Mouse (Mus musculus): ENCODE measurements around the gene C1qtnf5. TPM values are rescaled to one million over a fixed set of nuclear protein-coding genes. Genes with fewer than 3 reads are reported as not detected.

The C1qtnf5 gene
- polyA plus RNA-seq, 1 experiment from 2014 or later: 5.4 TPM

- Histone ChIP-seq H3K9me3 (ENCODE audit: control insufficient read depth) (no peaks in the 10 kb centered on the region), H3K4me2 (replicated peaks; ENCODE audit: low read depth) (peak overlapping the region; percentile 99), H3K9ac (ENCODE audit: low read depth, low read length) (no peak overlapping the region), H3K4me3 (ENCODE audit: low read depth, low read length) (peak overlapping the region; percentile 47), H3K36me3 (ENCODE audit: control insufficient read depth, insufficient read depth) (no peaks in the 10 kb centered on the region), H3K27ac (ENCODE audit: low read depth, low read length) (peak overlapping the region; percentile 46), H3K4me1 (replicated peaks; ENCODE audit: control insufficient read depth, insufficient read depth, low read length) (peaks cover 13% of the 10 kb centered on the region; the same call in 1 of the 2 replicates), H3K27me3 (replicated peaks; ENCODE audit: control insufficient read depth, insufficient read depth, low read length) (no peaks in the 10 kb centered on the region)
- TF ChIP-seq CTCF (IDR thresholded peaks at IDR 0.05; ENCODE audit: low read depth): no peak
- peak; percentile 46 for ATAC-seq
- 7% methylated on average over 23 of the region's 23 CpGs for WGBS
Measured at GRCm38 (mm10) chr9:44083392-44084121, 23.5 kb upstream of the C1qtnf5 start.

- H3K9ac ChIP-seq (ENCODE audit: low read depth, low read length): 0 out of 2 replicates have a peak overlapping the region, but pooled peaks have one; percentile 65
- no peaks in the 10 kb centered on the region for H3K9me3 ChIP-seq (ENCODE audit: control insufficient read depth)
- peaks cover 11% of the 10 kb centered on the region; the same call in 1 of the 2 replicates for H3K4me1 ChIP-seq (replicated peaks; ENCODE audit: control insufficient read depth, insufficient read depth, low read length)
- ATAC-seq: peak; percentile 48
- peak overlapping the region; percentile 47 for H3K4me3 ChIP-seq (ENCODE audit: low read depth, low read length)
- no peak; the same call in 1 of the 2 replicates for TF ChIP-seq CTCF (IDR thresholded peaks at IDR 0.05; ENCODE audit: low read depth)
- H3K4me2 ChIP-seq (replicated peaks; ENCODE audit: low read depth): peak overlapping the region; percentile 99
- no peaks in the 10 kb centered on the region for H3K27me3 ChIP-seq (replicated peaks; ENCODE audit: control insufficient read depth, insufficient read depth, low read length)
- no peaks in the 10 kb centered on the region for H3K36me3 ChIP-seq (ENCODE audit: control insufficient read depth, insufficient read depth)
- peak overlapping the region; percentile 46 for H3K27ac ChIP-seq (ENCODE audit: low read depth, low read length)
- WGBS: under 1% methylated on average over 14 of the region's 14 CpGs
Measured at GRCm38 (mm10) chr9:44084236-44084635, 22.8 kb upstream of the C1qtnf5 start.

GRCm38 (mm10) chr9:44084659-44085229 lies 22.3 kb upstream of the C1qtnf5 start:
- TF ChIP-seq CTCF (IDR thresholded peaks at IDR 0.05; ENCODE audit: low read depth): no peak; the same call in 1 of the 2 replicates
- Histone ChIP-seq H3K4me2 (replicated peaks; ENCODE audit: low read depth) (peak overlapping the region; percentile 99), H3K9ac (ENCODE audit: low read depth, low read length) (peak overlapping the region; percentile 65), H3K36me3 (ENCODE audit: control insufficient read depth, insufficient read depth) (no peaks in the 10 kb centered on the region), H3K9me3 (ENCODE audit: control insufficient read depth) (no peaks in the 10 kb centered on the region), H3K27me3 (replicated peaks; ENCODE audit: control insufficient read depth, insufficient read depth, low read length) (no peaks in the 10 kb centered on the region), H3K4me3 (ENCODE audit: low read depth, low read length) (peak overlapping the region; percentile 47), H3K27ac (ENCODE audit: low read depth, low read length) (peak overlapping the region; percentile 46; the same call in 1 of the 2 replicates), H3K4me1 (replicated peaks; ENCODE audit: control insufficient read depth, insufficient read depth, low read length) (peaks cover 11% of the 10 kb centered on the region; the same call in 1 of the 2 replicates)
- WGBS: 1% methylated on average over 54 of the region's 62 CpGs
- peak; percentile 70 for ATAC-seq

- 0 out of 2 replicates have a peak overlapping the region, but pooled peaks have one; percentile 46 for H3K27ac ChIP-seq (ENCODE audit: low read depth, low read length)
- H3K27me3 ChIP-seq (replicated peaks; ENCODE audit: control insufficient read depth, insufficient read depth, low read length): no peaks in the 10 kb centered on the region
- H3K9me3 ChIP-seq (ENCODE audit: control insufficient read depth): no peaks in the 10 kb centered on the region
- TF ChIP-seq CTCF (IDR thresholded peaks at IDR 0.05; ENCODE audit: low read depth): no peak
- no peaks in the 10 kb centered on the region for H3K36me3 ChIP-seq (ENCODE audit: control insufficient read depth, insufficient read depth)
- H3K9ac ChIP-seq (ENCODE audit: low read depth, low read length): peak overlapping the region; percentile 65
- peak overlapping the region; percentile 47 for H3K4me3 ChIP-seq (ENCODE audit: low read depth, low read length)
- H3K4me2 ChIP-seq (replicated peaks; ENCODE audit: low read depth): peak overlapping the region; percentile 99
- 7% methylated on average over 10 of the region's 10 CpGs for WGBS
- ATAC-seq: no peak
- peaks cover 11% of the 10 kb centered on the region; the same call in 1 of the 2 replicates for H3K4me1 ChIP-seq (replicated peaks; ENCODE audit: control insufficient read depth, insufficient read depth, low read length)
Measured at GRCm38 (mm10) chr9:44085276-44085675, 21.8 kb upstream of the C1qtnf5 start.

- H3K27me3 ChIP-seq (replicated peaks; ENCODE audit: control insufficient read depth, insufficient read depth, low read length): no peaks in the 10 kb centered on the region
- TF ChIP-seq CTCF (IDR thresholded peaks at IDR 0.05; ENCODE audit: low read depth): no peak
- no peaks in the 10 kb centered on the region for H3K9me3 ChIP-seq (ENCODE audit: control insufficient read depth)
- H3K4me3 ChIP-seq (ENCODE audit: low read depth, low read length): peak overlapping the region; percentile 47; the same call in 1 of the 2 replicates
- H3K36me3 ChIP-seq (ENCODE audit: control insufficient read depth, insufficient read depth): no peaks in the 10 kb centered on the region
- 69% methylated on average over 15 of the region's 15 CpGs for WGBS
- no peak overlapping the region; the same call in 1 of the 2 replicates for H3K9ac ChIP-seq (ENCODE audit: low read depth, low read length)
- no peak overlapping the region for H3K27ac ChIP-seq (ENCODE audit: low read depth, low read length)
- no peak for ATAC-seq
- peak overlapping the region; percentile 99; the same call in 1 of the 2 replicates for H3K4me2 ChIP-seq (replicated peaks; ENCODE audit: low read depth)
- peaks cover 11% of the 10 kb centered on the region; the same call in 1 of the 2 replicates for H3K4me1 ChIP-seq (replicated peaks; ENCODE audit: control insufficient read depth, insufficient read depth, low read length)
Measured at GRCm38 (mm10) chr9:44085741-44086665, 21.0 kb upstream of the C1qtnf5 start.

Measured in intestine, postnatal 0 days (tissue).